Mouse (Mus musculus) ES-E14 (cell line): Measurements from ENCODE around the gene Usp37. TPM values are rescaled to one million over a fixed set of nuclear protein-coding genes. Genes with fewer than 3 reads are reported as not detected.
A peak's percentile ranks its signal among the peaks of the same experiment; 100 is the strongest.

Experiments used
- DNase-seq: peaks from one replicate; pipeline ENCODE4 v3.0.0-alpha.2; 2013; ENCODE audit warnings: low read depth, low spot score
- H3K27ac ChIP-seq: 2 replicates; pipeline ENCODE4 v1.5.1; 2012; ENCODE audit warnings: low read depth, mild to moderate bottlenecking, low read length, moderate library complexity, mixed read lengths; ENCODE audit not compliant: poor library complexity, insufficient read depth, severe bottlenecking
- H3K36me3 ChIP-seq: 2 replicates; pipeline ENCODE4 v1.6.1; 2012; ENCODE audit warnings: mild to moderate bottlenecking, low read length, moderate library complexity, mixed read lengths; ENCODE audit not compliant: control insufficient read depth, poor library complexity, insufficient read depth, severe bottlenecking
- H3K4me1 ChIP-seq, 2 experiments: fragments of 150-350 bp in 1 of 2; sonication (generic) in 1 of 2; 2 replicates each; pipeline ENCODE4 v1.6.1; 2012; ENCODE audit warnings: low read length in 2 of 2, mild to moderate bottlenecking in 1 of 2, mixed read lengths in 1 of 2; ENCODE audit not compliant: control insufficient read depth in 2 of 2, insufficient read depth in 2 of 2, poor library complexity in 1 of 2
- H3K4me3 ChIP-seq, 2 experiments: fragments of 150-350 bp in 1 of 2; sonication (generic) in 1 of 2; 2 replicates each; pipeline ENCODE4 v1.5.1; 2012; ENCODE audit warnings: low read length in 2 of 2, low read depth in 1 of 2, mild to moderate bottlenecking in 1 of 2, mixed read lengths in 1 of 2; ENCODE audit not compliant: insufficient read depth in 1 of 2, poor library complexity in 1 of 2, severe bottlenecking in 1 of 2
- H3K9ac ChIP-seq: 2 replicates; pipeline ENCODE4 v1.6.1; 2012; ENCODE audit warnings: low read depth, mild to moderate bottlenecking, low read length, mixed read lengths; ENCODE audit not compliant: poor library complexity, insufficient read depth, severe bottlenecking
- H3K9me3 ChIP-seq: fragments of 150-350 bp; sonication (generic); 2 replicates; pipeline ENCODE4 v1.6.1; 2012; ENCODE audit warnings: low read depth, mild to moderate bottlenecking, low read length; ENCODE audit not compliant: control insufficient read depth, insufficient read depth
- CHD2 ChIP-seq: IDR thresholded peaks from 2 replicates; pipeline ENCODE4 v1.6.1; 2014; ENCODE audit warnings: mild to moderate bottlenecking, low read depth, low read length, inconsistent platforms
- HCFC1 ChIP-seq: IDR thresholded peaks from 2 replicates; pipeline ENCODE4 v1.6.1; 2012; ENCODE audit warnings: low read length, inconsistent platforms, borderline replicate concordance; ENCODE audit not compliant: insufficient read depth
- MAFK ChIP-seq: IDR thresholded peaks from 2 replicates; pipeline ENCODE4 v1.6.1; 2014; ENCODE audit warnings: mild to moderate bottlenecking, low read depth, low read length, inconsistent platforms; ENCODE audit not compliant: insufficient read depth
- ZC3H11A ChIP-seq: IDR thresholded peaks from 2 replicates; pipeline ENCODE4 v1.6.1; 2012; ENCODE audit warnings: low read depth, mild to moderate bottlenecking, inconsistent platforms, low read length, borderline replicate concordance
- ZNF384 ChIP-seq: IDR thresholded peaks from 2 replicates; pipeline ENCODE4 v1.6.1; 2012; ENCODE audit warnings: low read depth, low read length, inconsistent platforms
- in situ Hi-C, 2 experiments: fragments of 600-800 bp; cut with MboI; formaldehyde crosslinking; loops; one replicate each; pipeline ENCODE4 v1.15.1; 2025; ENCODE audit warnings: low sequenced_read_pairs in 2 of 2, inconsistent platforms in 1 of 2; ENCODE audit not compliant: unreplicated experiment in 2 of 2
- total RNA-seq: library from RNA; depleted of rRNA; stranded (reverse); fragments of 300-350 nt; gene quantifications from 2 replicates; pipeline ENCODE4 v1.2.3, GENCODE M21; 2012; rRNA removed

Usp37 gene
- total RNA-seq, result 36.7 and 44.8 TPM in 2 replicates

DNA sequence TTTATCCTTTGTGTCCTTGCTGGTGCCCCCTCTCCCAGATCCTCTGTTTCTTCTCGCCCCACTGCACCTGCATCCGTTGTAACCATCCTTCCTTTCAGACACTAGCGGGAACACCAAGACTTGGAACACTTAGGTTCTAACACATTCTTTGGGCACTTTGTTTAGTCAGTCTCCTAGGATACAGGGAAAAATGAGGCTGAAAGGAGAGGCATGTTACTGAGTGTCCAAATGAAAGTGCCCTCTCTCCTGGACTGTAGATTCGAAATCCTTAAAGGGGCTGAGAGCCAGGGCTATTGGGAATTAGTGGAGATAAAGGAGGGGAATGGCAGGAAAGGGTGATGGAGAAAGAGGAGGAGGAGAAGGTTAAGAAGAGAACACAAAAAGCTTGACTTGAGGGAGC lies at the start of gene Usp37:
TSS of gene Usp37 (minus strand) at position 101 of the 400 bp plus-strand sequence.
- TF ChIP-seq HCFC1, result no peak
- TF ChIP-seq MAFK, result no peak
- no peak for TF ChIP-seq CHD2
- no peak for TF ChIP-seq ZC3H11A
- TF ChIP-seq ZNF384, result no peak
- in situ Hi-C loops, result no loop called here
- DNase-seq, result no peak
- Histone ChIP-seq H3K9me3 (no peaks in the 10 kb centered on the region), H3K9ac (no peak within 1 kb of the TSS), H3K4me3 (no peak within 1 kb of the TSS), H3K36me3 (no peaks in the 10 kb centered on the region), H3K27ac (no peak within 1 kb of the TSS), H3K4me1 (peaks cover 0 to 4% of the 10 kb centered on the region in 2 experiments; a peak in 1 of 4 replicates)

DNA sequence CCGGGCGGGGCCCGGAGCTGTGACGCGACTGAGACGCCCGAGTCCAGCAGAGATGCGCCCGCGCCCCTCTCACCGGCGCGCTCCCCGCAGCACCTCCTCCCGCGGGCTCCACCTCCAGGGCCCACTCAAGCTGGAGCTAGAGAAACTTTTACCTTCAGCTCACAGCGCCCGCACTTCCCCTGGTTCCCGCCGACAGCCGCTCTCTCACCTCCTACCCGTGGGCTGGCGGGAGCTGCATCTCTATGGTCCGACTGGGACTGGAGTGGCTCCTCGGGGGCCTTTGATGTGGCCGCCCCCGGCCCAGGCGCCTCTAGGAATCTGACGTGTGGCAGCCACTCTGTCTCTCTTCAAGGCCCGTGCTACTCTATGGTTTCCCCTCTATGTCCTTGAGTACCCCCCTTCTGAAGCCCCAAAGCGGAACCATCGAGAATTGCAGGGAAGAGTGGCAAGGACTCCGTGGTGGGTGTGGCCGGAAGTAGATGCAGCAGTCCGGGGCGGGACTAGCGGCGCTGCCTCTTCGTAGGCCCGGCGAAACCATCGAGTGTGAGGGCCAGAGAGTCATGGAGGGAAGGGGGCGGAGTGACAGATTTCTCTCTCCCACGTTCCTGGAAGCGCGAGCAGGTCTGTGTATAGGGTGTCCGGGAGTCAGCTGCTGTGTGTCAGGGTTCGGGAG lies 43.8 kb upstream of the Usp37 start, which contains the start of the genes Zfp142 and Bcs1l:
TSS of gene Zfp142 (minus strand) at position 474 of the 673 bp plus-strand sequence.
TSS of gene Bcs1l (plus strand) at position 517 of the 673 bp plus-strand sequence.
- Histone ChIP-seq H3K4me1 (peaks cover 0 to 1% of the 10 kb centered on the region in 2 experiments; a peak in 1 of 4 replicates), H3K4me3 (peak within 1 kb of the TSS; percentile 84 to 86), H3K27ac (no peak within 1 kb of the TSS), H3K9me3 (no peaks in the 10 kb centered on the region), H3K36me3 (peaks cover 20% of the 10 kb centered on the region), H3K9ac (peak within 1 kb of the TSS; percentile 80)
- DNase-seq, result peak; percentile 99
- TF ChIP-seq HCFC1 (peak; percentile 76; the same call in 1 of the 2 replicates), MAFK (no peak), ZNF384 (0 out of 2 replicates have a peak, but pooled peaks have one; percentile 28), CHD2 (peak; percentile 60; the same call in 1 of the 2 replicates), ZC3H11A (no peak)
- in situ Hi-C loops, result no loop called here

DNA sequence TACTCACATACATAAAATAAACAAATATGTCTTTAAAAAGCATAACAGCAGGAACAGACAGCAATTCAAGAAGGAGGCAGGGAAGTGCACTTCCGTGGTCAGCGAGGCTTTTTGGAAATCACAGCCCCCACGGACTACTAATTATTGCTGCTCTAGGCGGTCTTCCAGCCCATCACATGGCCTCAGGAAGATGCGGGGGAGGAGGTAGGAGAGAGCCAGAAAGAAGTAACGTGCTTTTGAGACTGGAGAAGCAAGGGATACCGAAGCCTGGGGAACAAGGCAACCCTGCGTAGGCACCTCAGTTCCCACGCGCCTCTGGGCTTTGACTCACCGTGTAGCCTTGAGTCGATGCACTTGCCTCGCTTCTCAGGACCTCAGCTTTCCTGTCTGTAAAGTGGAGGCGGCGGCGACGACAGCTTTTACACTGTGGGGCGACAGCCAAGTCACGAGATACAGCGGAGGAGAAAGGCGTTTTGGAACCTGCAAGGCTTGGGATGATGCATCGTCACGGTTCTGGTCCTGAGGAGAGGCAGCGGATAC lies 43.2 kb upstream of the Usp37 start:
- H3K9me3 ChIP-seq, result no peaks in the 10 kb centered on the region
- peaks cover 20% of the 10 kb centered on the region for H3K36me3 ChIP-seq

DNA sequence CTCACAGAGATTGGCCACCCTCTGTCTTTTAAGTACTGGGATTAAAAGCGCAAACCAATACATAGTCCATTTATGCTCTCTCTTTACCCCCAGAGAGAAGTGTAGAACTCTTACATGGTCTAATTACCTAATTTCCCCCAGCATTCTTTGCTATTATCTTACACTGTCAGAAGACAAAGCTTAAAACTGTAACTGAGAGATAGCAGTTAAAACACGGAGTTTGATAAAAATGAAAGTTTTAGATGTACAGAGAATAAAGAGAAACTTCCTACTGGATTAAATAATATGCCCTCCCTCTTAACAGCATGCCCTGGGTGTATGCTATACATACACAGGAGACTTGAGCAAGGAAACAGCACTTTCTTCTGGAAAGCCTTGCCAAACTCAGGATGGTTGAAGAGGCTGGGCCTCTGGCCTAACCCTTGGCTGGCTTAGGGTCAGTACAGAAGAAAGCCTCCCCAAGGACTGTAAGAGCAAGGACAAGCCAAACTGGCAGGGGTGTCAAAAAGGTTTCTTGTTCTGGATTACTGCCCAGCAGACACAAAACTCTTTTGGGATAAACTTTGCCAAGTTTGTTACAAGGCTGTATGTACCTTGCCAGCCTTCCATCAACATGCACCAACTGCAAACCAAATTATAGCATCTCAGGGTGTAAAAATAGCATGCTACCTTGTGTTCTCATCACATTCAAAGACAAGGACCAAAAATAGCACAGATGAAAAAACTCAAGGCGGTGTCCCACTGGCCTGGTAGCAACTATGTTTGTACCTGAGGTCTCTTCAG lies 40.7 kb upstream of the Usp37 start:
- Histone ChIP-seq H3K36me3 (peaks cover 12% of the 10 kb centered on the region), H3K4me1 (peaks cover 0 to 4% of the 10 kb centered on the region in 2 experiments; a peak in 1 of 4 replicates), H3K9me3 (no peaks in the 10 kb centered on the region), H3K27ac (no peak overlapping the region), H3K4me3 (no peak overlapping the region), H3K9ac (no peak overlapping the region)
- no peak for DNase-seq
- TF ChIP-seq HCFC1 (no peak), CHD2 (no peak), ZC3H11A (no peak), ZNF384 (no peak), MAFK (no peak)
- in situ Hi-C loops, result no loop called here

More for the DNA sequence above, 43.2 kb upstream of the Usp37 start:
- peak overlapping the region; percentile 78 to 84 for H3K4me3 ChIP-seq
- peaks cover 0 to 4% of the 10 kb centered on the region in 2 experiments; a peak in 1 of 4 replicates for H3K4me1 ChIP-seq
- TF ChIP-seq ZNF384 (no peak), MAFK (no peak), ZC3H11A (no peak), CHD2 (no peak), HCFC1 (no peak)
- H3K27ac ChIP-seq, result no peak overlapping the region
- peak overlapping the region; percentile 74 for H3K9ac ChIP-seq
- in situ Hi-C loops, result no loop called here
- DNase-seq, result no peak
